Mouse (Mus musculus): ENCODE results near the gene Ankib1. TPM values are rescaled to one million over a fixed set of nuclear protein-coding genes. Genes with fewer than 3 reads are reported as not detected.

The Ankib1 gene
- 16.0 and 18.0 TPM in 2 replicates for polyA plus RNA-seq (2015; fragmentation: Nextera tagmentation; extraction: Ambion mirVana)

DNA sequence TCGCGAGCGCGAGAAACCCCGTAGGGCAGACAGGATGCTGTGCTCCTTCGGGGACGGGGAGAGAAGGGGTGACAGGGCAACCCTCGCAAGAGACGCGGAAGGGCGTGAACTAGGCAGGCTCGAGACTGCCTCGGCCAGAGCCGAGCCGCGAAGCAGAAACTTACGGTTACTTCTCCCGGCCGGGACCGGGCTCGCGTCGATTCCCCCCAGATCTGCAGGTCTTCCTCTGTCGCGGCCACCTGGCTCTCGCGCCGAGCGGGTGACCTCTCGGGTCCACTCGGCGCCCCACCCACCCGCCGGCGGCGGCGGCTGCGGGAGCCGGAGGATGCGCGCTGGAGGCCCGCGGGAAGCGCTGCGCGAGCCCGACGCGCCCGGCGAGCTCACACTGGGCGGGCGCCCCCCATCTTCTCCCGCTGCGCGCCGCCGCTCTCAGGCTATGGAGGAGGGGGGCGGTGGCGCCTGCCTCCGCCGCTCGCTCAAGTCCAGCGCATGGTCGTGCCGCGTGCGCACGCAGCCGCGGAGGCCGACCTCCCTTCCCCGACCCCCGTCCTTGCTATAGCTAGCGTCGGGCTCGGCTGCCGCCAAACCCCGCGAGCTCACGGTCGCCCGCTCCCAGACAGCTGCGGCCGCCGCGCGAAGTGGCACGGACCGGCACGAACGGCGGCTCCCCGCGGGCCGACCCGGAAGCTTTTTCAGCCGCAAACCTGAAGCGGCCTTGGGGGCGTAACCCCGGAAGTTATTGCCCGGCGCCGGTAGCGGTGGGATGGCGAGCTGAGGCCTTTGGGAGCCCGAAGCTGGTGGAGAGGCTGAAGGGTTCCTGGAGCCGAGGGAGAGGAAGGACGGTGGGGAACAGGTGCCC is at the start of gene Ankib1, which contains the start of gene Krit1:
Gene Ankib1 (minus strand): TSS at position 493 of the 859 bp plus-strand sequence.
Gene Krit1 (plus strand): TSS at position 752 of the 859 bp plus-strand sequence.
- under 1% methylated on average over 82 of the region's 109 CpGs for WGBS
- no peaks in the 10 kb centered on the region for H3K9me3 ChIP-seq (replicated peaks; ENCODE audit: control insufficient read depth, low read length, poor library complexity, severe bottlenecking)
- ATAC-seq: peak; percentile 96

DNA sequence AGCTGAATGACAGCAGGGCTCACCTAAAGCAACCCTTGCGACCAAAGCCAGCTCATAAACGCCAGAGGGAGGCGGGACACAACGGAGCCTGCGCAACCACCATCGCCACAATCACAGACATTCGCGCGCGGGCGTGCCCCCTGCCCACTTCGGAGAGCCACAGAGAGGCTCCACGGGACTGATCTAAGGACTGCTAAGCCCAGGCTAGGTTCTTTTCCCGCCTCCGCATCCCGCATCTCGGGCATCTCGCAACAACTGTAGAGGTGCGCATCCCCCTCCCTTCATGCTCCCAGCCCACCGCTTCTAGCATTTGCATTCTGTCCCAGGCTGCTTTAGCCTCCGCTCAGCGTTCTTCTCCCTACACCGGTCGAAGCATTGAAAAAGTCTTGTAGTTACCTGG is 42.3 kb upstream of the Ankib1 start, which contains the start of gene Lrrd1:
Gene Lrrd1 (plus strand): TSS at position 148 of the 400 bp plus-strand sequence.
- H3K27me3 ChIP-seq (ENCODE audit: control insufficient read depth, insufficient read depth, low read depth, low read length): no peaks in the 10 kb centered on the region
- H3K4me1 ChIP-seq (ENCODE audit: control insufficient read depth, insufficient read depth, low read length): peaks cover 5% of the 10 kb centered on the region; the same call in 1 of the 2 replicates
- peak; percentile 48; the same call in 1 of the 2 replicates for ATAC-seq
- H3K9ac ChIP-seq (ENCODE audit: low read depth, low read length): peak within 1 kb of the TSS; percentile 57
- peak within 1 kb of the TSS; percentile 35 for H3K4me3 ChIP-seq (ENCODE audit: low read depth, low read length)
- H3K27ac ChIP-seq (ENCODE audit: low read length): no peak within 1 kb of the TSS
- peak within 1 kb of the TSS; percentile 63 for H3K4me2 ChIP-seq (ENCODE audit: low read length)
- H3K36me3 ChIP-seq (ENCODE audit: control insufficient read depth, insufficient read depth, low read length): 0 out of 2 replicates have a peak, but pooled peaks cover 3% of the 10 kb centered on the region
- H3K9me3 ChIP-seq (replicated peaks; ENCODE audit: control insufficient read depth, low read length, poor library complexity, severe bottlenecking): no peaks in the 10 kb centered on the region
- 4% methylated on average over 24 of the region's 24 CpGs for WGBS

More for the DNA sequence above, at the start of gene Ankib1, which contains the start of gene Krit1:
- H3K36me3 ChIP-seq (ENCODE audit: control insufficient read depth, insufficient read depth, low read length): no peaks in the 10 kb centered on the region
- H3K27me3 ChIP-seq (ENCODE audit: control insufficient read depth, insufficient read depth, low read depth, low read length): no peaks in the 10 kb centered on the region
- peak within 1 kb of the TSS; percentile 94 for H3K4me3 ChIP-seq (ENCODE audit: low read depth, low read length)
- peak within 1 kb of the TSS; percentile 93 for H3K4me2 ChIP-seq (ENCODE audit: low read length)
- peak within 1 kb of the TSS; percentile 92 for H3K9ac ChIP-seq (ENCODE audit: low read depth, low read length)
- H3K27ac ChIP-seq (ENCODE audit: low read length): peak within 1 kb of the TSS; percentile 89
- peaks cover 24% of the 10 kb centered on the region for H3K4me1 ChIP-seq (ENCODE audit: control insufficient read depth, insufficient read depth, low read length)

DNA sequence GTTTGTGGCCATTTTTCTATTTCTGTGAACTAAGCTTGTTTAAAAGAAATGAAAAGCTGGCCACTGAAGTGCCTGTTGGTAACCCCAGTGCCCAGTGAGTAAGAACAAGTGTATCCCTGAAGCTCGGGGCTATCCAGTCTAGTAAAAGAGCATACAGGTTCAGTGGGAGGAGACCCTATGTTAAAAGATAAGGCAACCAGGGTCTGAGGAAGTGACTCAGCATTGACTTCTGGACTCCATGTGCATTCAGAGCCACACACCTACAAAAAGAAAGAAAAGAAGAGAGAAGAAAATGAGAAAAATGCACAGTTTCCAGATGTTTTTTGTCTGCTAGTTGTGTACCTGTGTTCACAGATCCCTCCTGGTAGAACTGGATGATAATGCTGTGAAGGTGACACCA is 31.4 kb upstream of the Ankib1 start:
- H3K9ac ChIP-seq (ENCODE audit: low read depth, low read length): no peak overlapping the region
- peaks cover 2% of the 10 kb centered on the region; the same call in 1 of the 2 replicates for H3K9me3 ChIP-seq (replicated peaks; ENCODE audit: control insufficient read depth, low read length, poor library complexity, severe bottlenecking)
- H3K4me3 ChIP-seq (ENCODE audit: low read depth, low read length): no peak overlapping the region
- ATAC-seq: no peak
- no peak overlapping the region for H3K27ac ChIP-seq (ENCODE audit: low read length)
- peaks cover 34% of the 10 kb centered on the region for H3K36me3 ChIP-seq (ENCODE audit: control insufficient read depth, insufficient read depth, low read length)
- no peaks in the 10 kb centered on the region for H3K27me3 ChIP-seq (ENCODE audit: control insufficient read depth, insufficient read depth, low read depth, low read length)
- no peaks in the 10 kb centered on the region for H3K4me1 ChIP-seq (ENCODE audit: control insufficient read depth, insufficient read depth, low read length)
- H3K4me2 ChIP-seq (ENCODE audit: low read length): no peak overlapping the region
- 93% methylated on average over 1 of the region's 1 CpGs for WGBS

DNA sequence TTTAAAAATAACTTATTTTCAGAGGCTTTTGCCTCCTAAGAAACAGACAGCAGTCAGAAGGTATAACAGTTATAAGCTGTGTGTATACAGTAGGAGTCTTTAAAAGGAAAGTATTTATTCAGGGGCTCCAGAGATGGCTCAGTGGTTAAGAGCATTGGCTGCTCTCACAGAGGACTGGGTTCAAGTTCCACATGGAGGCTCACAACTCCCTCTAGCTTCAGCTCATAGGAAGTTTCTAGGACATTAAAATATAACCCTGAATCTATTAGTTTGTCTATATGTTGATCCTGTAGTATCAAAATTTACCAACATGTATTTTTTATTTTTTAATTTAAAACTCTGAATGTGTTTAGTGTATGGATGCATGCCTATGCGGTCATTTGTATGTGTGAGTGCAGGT is 5.7 kb upstream of the Ankib1 start:
- Histone ChIP-seq H3K9ac (ENCODE audit: low read depth, low read length) (no peak overlapping the region), H3K27ac (ENCODE audit: low read length) (no peak overlapping the region), H3K4me1 (ENCODE audit: control insufficient read depth, insufficient read depth, low read length) (peaks cover 8% of the 10 kb centered on the region), H3K4me3 (ENCODE audit: low read depth, low read length) (no peak overlapping the region), H3K27me3 (ENCODE audit: control insufficient read depth, insufficient read depth, low read depth, low read length) (no peaks in the 10 kb centered on the region), H3K9me3 (replicated peaks; ENCODE audit: control insufficient read depth, low read length, poor library complexity, severe bottlenecking) (no peaks in the 10 kb centered on the region), H3K4me2 (ENCODE audit: low read length) (no peak overlapping the region), H3K36me3 (ENCODE audit: control insufficient read depth, insufficient read depth, low read length) (peaks cover 6% of the 10 kb centered on the region)
- WGBS: 97% methylated on average over 1 of the region's 1 CpGs
- ATAC-seq: no peak

DNA sequence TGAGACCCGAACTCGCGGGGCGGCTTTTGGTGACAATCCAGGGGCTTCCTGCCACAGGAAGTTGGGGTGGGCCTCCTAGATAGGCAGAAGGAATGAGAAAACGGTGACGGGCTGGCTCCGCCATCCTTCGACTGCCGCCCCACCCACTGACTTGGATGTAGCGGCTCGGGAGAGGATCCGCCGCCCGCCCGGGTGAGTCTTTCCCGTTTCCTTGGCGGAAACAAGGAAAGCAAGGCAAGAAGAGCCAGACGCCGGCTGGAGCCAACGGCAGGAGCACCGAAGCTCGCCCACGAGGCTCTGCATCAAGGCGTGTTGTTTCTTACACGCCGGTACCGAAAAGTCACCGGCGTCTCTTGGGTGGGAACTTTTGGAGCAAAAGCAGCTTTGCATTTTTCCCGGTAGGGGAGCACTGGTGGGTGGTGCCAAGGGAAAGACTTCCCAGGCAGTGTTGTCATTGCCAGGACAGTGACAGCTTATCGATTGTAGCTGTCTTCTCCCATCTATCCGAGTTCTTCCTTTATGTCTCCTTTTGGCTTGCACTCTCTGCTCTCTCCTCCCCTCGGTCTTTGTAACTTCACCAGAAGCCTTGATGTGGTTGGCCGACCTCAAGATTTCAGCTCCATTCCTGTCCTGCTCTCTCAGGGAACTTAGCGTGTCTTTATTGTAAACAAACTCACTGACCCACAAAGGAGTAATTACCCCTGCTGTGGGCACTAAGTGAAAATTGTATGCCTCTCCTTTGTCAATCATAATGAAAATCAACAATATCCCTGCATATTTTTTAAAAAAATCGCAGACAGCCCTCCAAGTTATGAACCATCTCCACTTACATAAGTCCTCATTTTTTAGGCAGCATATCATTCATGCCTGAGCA is 804 bp upstream of the Ankib1 start:
- peaks cover 24% of the 10 kb centered on the region for H3K4me1 ChIP-seq (ENCODE audit: control insufficient read depth, insufficient read depth, low read length)
- peak overlapping the region; percentile 94 for H3K4me3 ChIP-seq (ENCODE audit: low read depth, low read length)
- no peaks in the 10 kb centered on the region for H3K27me3 ChIP-seq (ENCODE audit: control insufficient read depth, insufficient read depth, low read depth, low read length)
- under 1% methylated on average over 35 of the region's 36 CpGs for WGBS
- H3K27ac ChIP-seq (ENCODE audit: low read length): peak overlapping the region; percentile 89
- peak overlapping the region; percentile 92 for H3K9ac ChIP-seq (ENCODE audit: low read depth, low read length)
- no peaks in the 10 kb centered on the region for H3K36me3 ChIP-seq (ENCODE audit: control insufficient read depth, insufficient read depth, low read length)
- H3K9me3 ChIP-seq (replicated peaks; ENCODE audit: control insufficient read depth, low read length, poor library complexity, severe bottlenecking): no peaks in the 10 kb centered on the region
- H3K4me2 ChIP-seq (ENCODE audit: low read length): peak overlapping the region; percentile 93
- peak; percentile 88 for ATAC-seq

DNA sequence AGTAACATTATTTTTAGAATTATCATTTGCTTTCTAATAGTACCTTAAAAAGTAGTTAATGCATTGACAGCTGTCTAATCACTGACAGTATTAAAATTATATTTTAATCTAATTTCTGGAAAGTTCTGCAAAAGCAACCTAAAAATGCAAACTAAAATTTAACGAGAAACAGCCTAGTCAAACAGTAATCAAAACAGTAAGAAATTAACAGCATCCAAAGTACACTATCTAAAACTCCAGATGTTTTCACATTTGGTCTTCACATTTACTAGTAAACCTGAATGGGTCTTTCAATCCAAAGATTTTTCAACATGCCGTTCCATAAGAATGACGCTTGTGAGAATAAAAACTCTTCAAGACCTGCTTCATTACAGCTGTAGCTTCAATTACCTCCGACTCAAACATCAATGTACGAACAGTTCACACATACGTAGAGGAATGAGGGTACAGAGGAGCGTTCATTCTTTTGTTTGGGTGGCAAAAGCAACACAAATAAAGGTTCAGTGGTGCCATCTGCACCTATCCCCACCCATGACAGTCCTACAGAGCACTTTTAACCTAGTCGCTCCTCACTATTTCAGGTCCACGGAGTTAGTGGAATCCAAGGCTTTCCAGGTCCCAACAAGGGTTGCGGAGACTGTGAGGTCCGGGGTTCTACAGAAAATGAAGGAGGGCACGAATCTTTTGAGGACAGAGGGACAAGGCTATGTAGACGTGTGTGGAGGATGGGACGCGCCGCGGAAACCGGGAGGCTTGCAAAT is 873 bp downstream of the Ankib1 start:
- Histone ChIP-seq H3K4me2 (ENCODE audit: low read length) (peak overlapping the region; percentile 88), H3K4me3 (ENCODE audit: low read depth, low read length) (peak overlapping the region; percentile 94), H3K4me1 (ENCODE audit: control insufficient read depth, insufficient read depth, low read length) (peaks cover 24% of the 10 kb centered on the region), H3K27ac (ENCODE audit: low read length) (peak overlapping the region; percentile 89), H3K27me3 (ENCODE audit: control insufficient read depth, insufficient read depth, low read depth, low read length) (no peaks in the 10 kb centered on the region), H3K9me3 (replicated peaks; ENCODE audit: control insufficient read depth, low read length, poor library complexity, severe bottlenecking) (no peaks in the 10 kb centered on the region), H3K9ac (ENCODE audit: low read depth, low read length) (peak overlapping the region; percentile 92), H3K36me3 (ENCODE audit: control insufficient read depth, insufficient read depth, low read length) (no peaks in the 10 kb centered on the region)
- 5% methylated on average over 18 of the region's 18 CpGs for WGBS
- ATAC-seq: peak; percentile 7

DNA sequence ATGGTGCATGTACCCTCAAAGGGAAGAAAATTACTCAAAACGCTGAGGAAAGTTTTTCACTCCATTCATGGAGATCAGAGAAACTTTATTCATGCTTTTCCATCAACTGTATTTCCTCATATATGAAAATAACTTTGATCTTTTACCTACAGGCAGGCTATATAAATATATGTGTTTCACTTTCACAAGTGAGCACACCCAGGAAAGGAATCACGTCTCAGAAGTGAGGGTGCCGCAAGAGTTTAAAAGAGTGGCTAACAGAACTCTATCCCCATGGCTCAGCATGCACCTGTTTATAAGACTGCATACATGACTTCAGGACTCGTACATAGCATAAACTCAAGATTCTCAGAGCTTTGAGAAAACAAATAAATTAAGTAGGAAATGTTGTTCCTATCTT is 1.8 kb downstream of the Ankib1 start:
- 77% methylated on average over 4 of the region's 4 CpGs for WGBS
- Histone ChIP-seq H3K27ac (ENCODE audit: low read length) (no peak overlapping the region), H3K4me1 (ENCODE audit: control insufficient read depth, insufficient read depth, low read length) (peaks cover 24% of the 10 kb centered on the region), H3K36me3 (ENCODE audit: control insufficient read depth, insufficient read depth, low read length) (no peaks in the 10 kb centered on the region), H3K9ac (ENCODE audit: low read depth, low read length) (no peak overlapping the region), H3K4me3 (ENCODE audit: low read depth, low read length) (no peak overlapping the region), H3K9me3 (replicated peaks; ENCODE audit: control insufficient read depth, low read length, poor library complexity, severe bottlenecking) (no peaks in the 10 kb centered on the region), H3K27me3 (ENCODE audit: control insufficient read depth, insufficient read depth, low read depth, low read length) (no peaks in the 10 kb centered on the region), H3K4me2 (ENCODE audit: low read length) (peak overlapping the region; percentile 52)
- no peak for ATAC-seq

DNA sequence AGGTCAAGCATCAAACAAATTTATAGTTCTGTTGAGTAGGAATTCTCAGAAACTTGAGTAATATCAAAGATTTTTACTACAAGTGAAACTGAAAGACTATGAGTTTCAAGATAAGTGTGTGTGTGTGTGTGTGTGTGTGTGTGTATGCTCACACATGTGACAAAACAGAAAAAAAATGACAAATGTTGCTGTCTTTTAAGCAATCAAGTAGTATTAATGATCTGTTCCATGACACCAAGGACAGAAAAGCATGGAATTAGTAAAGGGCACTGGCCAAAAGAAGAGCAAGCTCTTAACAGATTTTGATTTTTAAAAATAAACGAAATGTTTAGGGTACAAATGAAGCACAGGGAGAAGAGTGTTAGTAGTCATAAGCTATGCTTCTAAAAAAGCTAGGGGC is 2.7 kb downstream of the Ankib1 start:
- Histone ChIP-seq H3K4me3 (ENCODE audit: low read depth, low read length) (no peak overlapping the region), H3K27ac (ENCODE audit: low read length) (no peak overlapping the region), H3K36me3 (ENCODE audit: control insufficient read depth, insufficient read depth, low read length) (no peaks in the 10 kb centered on the region), H3K4me1 (ENCODE audit: control insufficient read depth, insufficient read depth, low read length) (peaks cover 24% of the 10 kb centered on the region), H3K9me3 (replicated peaks; ENCODE audit: control insufficient read depth, low read length, poor library complexity, severe bottlenecking) (no peaks in the 10 kb centered on the region), H3K27me3 (ENCODE audit: control insufficient read depth, insufficient read depth, low read depth, low read length) (no peaks in the 10 kb centered on the region), H3K4me2 (ENCODE audit: low read length) (no peak overlapping the region), H3K9ac (ENCODE audit: low read depth, low read length) (no peak overlapping the region)
- ATAC-seq: no peak
- 93% methylated on average over 1 of the region's 1 CpGs for WGBS
